Mouse (Mus musculus) hindbrain, embryonic 13.5 days (tissue): ENCODE results near the gene Eif3k. TPM values are rescaled to one million over a fixed set of nuclear protein-coding genes. Genes with fewer than 3 reads are reported as not detected.

Source experiments
- ATAC-seq: fragments of 200-750 bp; cut with Nextera tagmentation; 2 replicates; pipeline ENCODE4 v1.8.0; 2017; ENCODE audit warnings: moderate TSS enrichment; ENCODE audit not compliant: low FRiP score
- H3K27ac ChIP-seq: fragments of 300-500 bp; sonication (generic); 2 replicates; pipeline ENCODE4 v1.5.1; 2015; ENCODE audit warnings: inconsistent platforms, mild to moderate bottlenecking, moderate library complexity
- H3K27me3 ChIP-seq: fragments of 300-500 bp; sonication (generic); 2 replicates; pipeline ENCODE4 v1.6.1; 2015; ENCODE audit warnings: mild to moderate bottlenecking, inconsistent platforms
- H3K36me3 ChIP-seq: fragments of 300-500 bp; sonication (generic); 2 replicates; pipeline ENCODE4 v1.6.1; 2015; ENCODE audit warnings: mild to moderate bottlenecking, inconsistent platforms
- H3K4me1 ChIP-seq: fragments of 300-500 bp; sonication (generic); replicated peaks from 2 replicates; pipeline ENCODE4 v1.6.1; 2015; ENCODE audit warnings: inconsistent platforms
- H3K4me2 ChIP-seq: fragments of 300-500 bp; sonication (generic); 2 replicates; pipeline ENCODE4 v1.6.1; 2015; ENCODE audit warnings: inconsistent platforms, mild to moderate bottlenecking, moderate library complexity
- H3K4me3 ChIP-seq: fragments of 300-500 bp; sonication (generic); 2 replicates; pipeline ENCODE4 v1.5.1; 2015; ENCODE audit warnings: mild to moderate bottlenecking, inconsistent platforms
- H3K9ac ChIP-seq: fragments of 300-500 bp; sonication (generic); 2 replicates; pipeline ENCODE4 v1.6.1; 2015; ENCODE audit warnings: mild to moderate bottlenecking, inconsistent platforms
- H3K9me3 ChIP-seq: fragments of 300-500 bp; sonication (generic); 2 replicates; pipeline ENCODE4 v1.6.1; 2016; ENCODE audit warnings: inconsistent platforms
- WGBS: fragments of 180-500 bp; shearing (Covaris S2); methylation state at CpG from one replicate; pipeline ENCODE4 v1.1.7; 2015; 5-methylcytosine and 5-hydroxymethylcytosine counted together
- polyA plus RNA-seq: library from polyadenylated mRNA; unstranded; fragments of >200 nt; fragmentation: Nextera tagmentation; extraction: Ambion mirVana; gene quantifications from 2 replicates; pipeline ENCODE4 v1.2.1, GENCODE M21; 2015

The Eif3k gene
- polyA plus RNA-seq, 1 experiment from 2014 or later = 315 TPM

- WGBS = 86% methylated on average over 9 of the region's 9 CpGs
- ATAC-seq = no peak
- Histone ChIP-seq H3K4me1 (no peaks in the 10 kb centered on the region), H3K9me3 (no peaks in the 10 kb centered on the region), H3K9ac (no peak overlapping the region), H3K4me2 (no peak overlapping the region), H3K27me3 (no peaks in the 10 kb centered on the region), H3K4me3 (no peak overlapping the region), H3K36me3 (no peaks in the 10 kb centered on the region), H3K27ac (no peak overlapping the region)
Observed at GRCm38 (mm10) chr7:29008714-29009113, 27.1 kb upstream of the Eif3k start.

DNA sequence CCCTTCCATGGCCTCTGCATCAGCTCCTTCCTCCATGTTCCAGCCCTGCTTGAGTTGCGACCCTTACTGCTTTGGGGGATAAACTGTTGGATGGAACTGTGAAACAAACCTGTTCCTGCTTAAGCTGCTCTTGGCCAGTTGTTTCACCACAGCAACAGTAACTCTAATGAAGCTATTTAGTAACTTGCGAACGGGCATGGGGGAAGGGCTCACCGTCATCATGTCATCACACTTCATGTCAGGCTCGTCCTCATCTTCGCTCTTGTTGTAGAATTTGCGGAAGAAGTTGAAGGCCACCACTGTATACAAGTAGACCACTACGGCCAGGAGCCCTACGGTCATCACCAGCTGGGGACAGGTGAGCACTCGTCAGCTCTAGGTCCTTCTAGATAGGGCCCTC, 26.5 kb upstream of the Eif3k start:
- Histone ChIP-seq H3K27me3 (no peaks in the 10 kb centered on the region), H3K27ac (no peak overlapping the region), H3K9ac (no peak overlapping the region), H3K4me3 (no peak overlapping the region), H3K9me3 (no peaks in the 10 kb centered on the region), H3K36me3 (no peaks in the 10 kb centered on the region), H3K4me2 (no peak overlapping the region), H3K4me1 (no peaks in the 10 kb centered on the region)
- no peak for ATAC-seq
- WGBS = 95% methylated on average over 10 of the region's 10 CpGs

GRCm38 (mm10) chr7:29007224-29008101, 25.8 kb upstream of the Eif3k start:
- Histone ChIP-seq H3K4me3 (no peak overlapping the region), H3K36me3 (no peaks in the 10 kb centered on the region), H3K9ac (no peak overlapping the region), H3K9me3 (no peaks in the 10 kb centered on the region), H3K27ac (no peak overlapping the region), H3K4me1 (no peaks in the 10 kb centered on the region), H3K27me3 (0 out of 2 replicates have a peak, but pooled peaks cover under 1% of the 10 kb centered on the region), H3K4me2 (no peak overlapping the region)
- no peak for ATAC-seq
- 85% methylated on average over 9 of the region's 9 CpGs for WGBS

GRCm38 (mm10) chr7:29000651-29001605, 19.3 kb upstream of the Eif3k start:
- H3K36me3 ChIP-seq = no peaks in the 10 kb centered on the region
- H3K4me3 ChIP-seq = peak overlapping the region; percentile 46
- H3K9ac ChIP-seq = peak overlapping the region; percentile 77
- ATAC-seq = peak; percentile 79
- WGBS = 8% methylated on average over 43 of the region's 43 CpGs
- H3K9me3 ChIP-seq = no peaks in the 10 kb centered on the region
- H3K27ac ChIP-seq = peak overlapping the region; percentile 62; the same call in 1 of the 2 replicates
- peaks cover 18% of the 10 kb centered on the region; the same call in 1 of the 2 replicates for H3K27me3 ChIP-seq
- peak overlapping the region; percentile 76 for H3K4me2 ChIP-seq
- H3K4me1 ChIP-seq = peaks cover 10% of the 10 kb centered on the region

GRCm38 (mm10) chr7:28993402-28993801, 11.7 kb upstream of the Eif3k start:
- Histone ChIP-seq H3K4me3 (no peak overlapping the region), H3K9ac (no peak overlapping the region), H3K9me3 (no peaks in the 10 kb centered on the region), H3K4me2 (no peak overlapping the region), H3K36me3 (no peaks in the 10 kb centered on the region), H3K4me1 (no peaks in the 10 kb centered on the region), H3K27ac (no peak overlapping the region), H3K27me3 (no peaks in the 10 kb centered on the region)
- ATAC-seq = no peak
- 83% methylated on average over 3 of the region's 3 CpGs for WGBS

DNA sequence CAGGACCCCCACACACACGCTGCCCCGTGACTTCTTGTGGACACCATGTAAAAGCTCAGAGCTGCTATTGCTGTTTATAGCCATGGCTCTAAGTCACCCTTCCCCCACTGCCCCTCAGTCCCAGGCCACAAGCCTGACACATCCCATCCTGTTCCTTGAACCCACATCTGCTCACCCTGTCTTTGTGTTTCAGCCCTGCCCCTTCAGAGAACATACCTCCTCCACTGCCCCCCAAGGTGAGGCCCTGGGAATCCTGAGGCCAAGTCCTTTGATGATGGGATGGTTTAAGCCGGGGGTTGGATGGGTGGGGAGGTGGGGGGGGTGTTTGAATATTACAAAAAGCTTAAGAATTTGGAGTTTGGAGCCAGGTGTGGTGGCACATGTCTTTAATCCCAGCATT, 11.3 kb upstream of the Eif3k start:
- ATAC-seq = no peak
- Histone ChIP-seq H3K27ac (no peak overlapping the region), H3K4me3 (no peak overlapping the region), H3K4me2 (no peak overlapping the region), H3K27me3 (no peaks in the 10 kb centered on the region), H3K9ac (no peak overlapping the region), H3K9me3 (no peaks in the 10 kb centered on the region), H3K36me3 (no peaks in the 10 kb centered on the region), H3K4me1 (no peaks in the 10 kb centered on the region)
- 83% methylated on average over 3 of the region's 3 CpGs for WGBS

- WGBS = 63% methylated on average over 5 of the region's 5 CpGs
- Histone ChIP-seq H3K9me3 (no peaks in the 10 kb centered on the region), H3K27me3 (no peaks in the 10 kb centered on the region), H3K9ac (no peak overlapping the region), H3K4me2 (no peak overlapping the region), H3K36me3 (no peaks in the 10 kb centered on the region), H3K4me3 (no peak overlapping the region), H3K27ac (no peak overlapping the region), H3K4me1 (no peaks in the 10 kb centered on the region)
- no peak for ATAC-seq
Observed at GRCm38 (mm10) chr7:28991616-28992015, 10.0 kb upstream of the Eif3k start.

DNA sequence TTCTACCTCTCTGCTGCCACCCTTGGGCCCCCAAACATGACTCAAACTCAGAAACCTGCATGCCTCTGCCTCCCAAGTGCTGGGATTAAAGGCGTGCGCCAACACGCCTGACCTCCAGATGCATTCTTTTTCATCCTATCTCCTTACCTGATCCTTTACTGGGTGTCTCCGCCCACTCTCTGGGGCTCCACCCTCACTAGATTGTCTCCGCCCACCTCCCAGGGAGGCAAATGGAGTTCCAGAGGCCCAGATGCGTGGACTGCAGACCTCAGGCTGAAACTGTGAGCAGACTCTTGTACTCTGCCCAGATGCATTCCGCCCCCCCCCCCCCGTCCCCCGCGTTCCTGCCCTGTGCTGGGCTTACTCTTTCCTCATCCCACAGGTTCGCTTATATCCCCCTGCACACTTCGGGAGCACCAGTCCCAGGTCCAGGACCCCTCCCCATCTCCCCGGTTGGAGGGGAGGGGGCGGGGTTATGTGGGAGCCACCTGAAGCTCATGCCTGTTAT, 9.2 kb upstream of the Eif3k start:
- H3K9ac ChIP-seq = no peak overlapping the region
- H3K4me1 ChIP-seq = no peaks in the 10 kb centered on the region
- ATAC-seq = no peak
- 53% methylated on average over 14 of the region's 14 CpGs for WGBS
- H3K4me2 ChIP-seq = no peak overlapping the region
- H3K9me3 ChIP-seq = no peaks in the 10 kb centered on the region
- no peak overlapping the region for H3K27ac ChIP-seq
- H3K27me3 ChIP-seq = no peaks in the 10 kb centered on the region
- no peaks in the 10 kb centered on the region for H3K36me3 ChIP-seq
- no peak overlapping the region for H3K4me3 ChIP-seq

- Histone ChIP-seq H3K27ac (no peak overlapping the region), H3K27me3 (no peaks in the 10 kb centered on the region), H3K36me3 (no peaks in the 10 kb centered on the region), H3K9ac (peak overlapping the region; percentile 35; the same call in 1 of the 2 replicates), H3K4me2 (no peak overlapping the region), H3K9me3 (no peaks in the 10 kb centered on the region), H3K4me1 (peaks cover 16% of the 10 kb centered on the region), H3K4me3 (no peak overlapping the region)
- ATAC-seq = no peak
- 87% methylated on average over 7 of the region's 7 CpGs for WGBS
Observed at GRCm38 (mm10) chr7:28985207-28985606, 3.5 kb upstream of the Eif3k start.

GRCm38 (mm10) chr7:28984452-28984851, 2.8 kb upstream of the Eif3k start:
- H3K27ac ChIP-seq = no peak overlapping the region
- H3K27me3 ChIP-seq = no peaks in the 10 kb centered on the region
- WGBS = 96% methylated on average over 1 of the region's 1 CpGs
- H3K9me3 ChIP-seq = no peaks in the 10 kb centered on the region
- no peak overlapping the region for H3K9ac ChIP-seq
- no peak for ATAC-seq
- no peak overlapping the region for H3K4me2 ChIP-seq
- H3K4me1 ChIP-seq = peaks cover 16% of the 10 kb centered on the region
- H3K4me3 ChIP-seq = no peak overlapping the region
- H3K36me3 ChIP-seq = peaks cover under 1% of the 10 kb centered on the region

GRCm38 (mm10) chr7:28983849-28984248, 2.2 kb upstream of the Eif3k start:
- Histone ChIP-seq H3K27ac (no peak overlapping the region), H3K9me3 (no peaks in the 10 kb centered on the region), H3K36me3 (peaks cover 6% of the 10 kb centered on the region), H3K27me3 (no peaks in the 10 kb centered on the region), H3K4me2 (no peak overlapping the region), H3K4me3 (no peak overlapping the region), H3K4me1 (peaks cover 16% of the 10 kb centered on the region), H3K9ac (no peak overlapping the region)
- no peak for ATAC-seq
- 66% methylated on average over 4 of the region's 4 CpGs for WGBS

DNA sequence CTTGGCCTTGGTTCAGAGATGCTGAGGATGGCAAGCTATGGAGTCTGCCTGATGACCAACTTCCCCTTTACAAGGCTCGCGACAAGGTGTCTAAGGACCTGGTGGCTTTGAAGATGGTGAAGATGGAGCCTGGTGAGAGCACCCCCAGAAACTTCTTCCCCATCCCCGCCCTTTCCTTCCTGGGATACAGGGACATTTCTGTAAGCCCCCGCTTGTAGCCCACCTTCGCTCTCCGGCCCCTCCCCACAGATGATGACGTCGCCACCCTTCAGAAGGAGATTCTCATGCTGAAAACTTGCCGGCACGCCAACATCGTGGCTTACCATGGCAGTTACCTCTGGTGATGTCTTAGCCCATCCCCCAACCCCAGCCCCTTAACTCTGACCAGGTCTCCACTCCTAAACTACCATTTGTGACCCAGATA, 1.5 kb upstream of the Eif3k start:
- Histone ChIP-seq H3K27ac (no peak overlapping the region), H3K9ac (no peak overlapping the region), H3K36me3 (peaks cover 13% of the 10 kb centered on the region), H3K4me3 (no peak overlapping the region), H3K27me3 (no peaks in the 10 kb centered on the region), H3K9me3 (no peaks in the 10 kb centered on the region), H3K4me2 (peak overlapping the region; percentile 64; the same call in 1 of the 2 replicates), H3K4me1 (peaks cover 16% of the 10 kb centered on the region)
- WGBS = 75% methylated on average over 11 of the region's 11 CpGs
- ATAC-seq = no peak
